Mouse (Mus musculus) megakaryocyte progenitor cell, adult 5-6 weeks (primary cell): ENCODE results near the gene Psma6. TPM values are rescaled to one million over a fixed set of nuclear protein-coding genes. Genes with fewer than 3 reads are reported as not detected.

ENCODE experiments used
- ATAC-seq: replicated peaks from 2 replicates; pipeline ENCODE4 v1.8.0; 2016; ENCODE audit warnings: mild to moderate bottlenecking, moderate TSS enrichment, inconsistent platforms; ENCODE audit not compliant: poor library complexity
- total RNA-seq, 2 experiments: library from RNA; stranded (forward) in 1 of 2; stranded (reverse) in 1 of 2; fragments of 157-497, 149-512 nt in 1 of 2; fragments of 200-1000 nt in 1 of 2; gene quantifications; 2 replicates each; pipeline versions ENCODE4 v1.2.3 to v1.2.4; 2015 to 2017

Gene Psma6
- total RNA-seq, 2 experiments from 2014 or later = 362 to 372 TPM

DNA sequence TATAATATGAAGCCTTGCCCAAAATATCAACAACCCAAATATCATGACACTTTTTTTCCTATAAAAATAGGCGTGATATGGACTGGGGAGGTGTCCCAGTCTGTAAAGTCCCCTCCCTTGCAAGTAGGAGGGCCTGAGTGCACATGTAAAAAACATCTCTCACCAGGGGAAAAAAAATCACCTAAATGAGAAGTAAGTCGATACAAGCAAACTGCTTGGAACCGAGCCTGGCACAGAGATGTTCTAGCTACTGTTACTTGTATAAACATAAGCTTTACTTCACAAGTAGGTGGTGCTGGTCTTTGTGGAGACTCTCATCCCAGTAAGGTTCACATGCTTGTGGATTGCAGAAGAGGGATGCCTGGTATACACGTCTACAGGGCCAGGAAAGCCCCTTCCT lies 76.9 kb downstream of the Psma6 start:
- ATAC-seq = no peak

DNA sequence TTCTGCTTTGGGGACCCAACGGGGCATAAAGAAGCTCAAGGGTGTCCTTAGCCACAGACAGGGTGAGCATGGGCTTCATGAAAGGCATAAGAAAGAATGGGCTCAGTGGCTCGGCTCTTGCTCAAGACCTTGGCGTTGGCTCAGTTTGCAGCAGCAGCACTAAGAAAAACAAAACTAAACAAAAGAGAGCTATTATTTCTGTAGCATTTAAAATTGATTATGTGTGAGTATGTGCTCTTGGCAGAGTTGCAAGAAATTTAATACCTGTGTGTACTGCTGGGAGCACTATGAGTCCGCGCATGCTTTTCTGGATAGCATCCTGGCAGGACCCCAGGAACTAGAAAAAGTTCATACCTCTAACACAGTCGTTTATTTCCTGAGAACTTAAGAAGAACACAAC lies 77.7 kb downstream of the Psma6 start:
- no peak for ATAC-seq

DNA sequence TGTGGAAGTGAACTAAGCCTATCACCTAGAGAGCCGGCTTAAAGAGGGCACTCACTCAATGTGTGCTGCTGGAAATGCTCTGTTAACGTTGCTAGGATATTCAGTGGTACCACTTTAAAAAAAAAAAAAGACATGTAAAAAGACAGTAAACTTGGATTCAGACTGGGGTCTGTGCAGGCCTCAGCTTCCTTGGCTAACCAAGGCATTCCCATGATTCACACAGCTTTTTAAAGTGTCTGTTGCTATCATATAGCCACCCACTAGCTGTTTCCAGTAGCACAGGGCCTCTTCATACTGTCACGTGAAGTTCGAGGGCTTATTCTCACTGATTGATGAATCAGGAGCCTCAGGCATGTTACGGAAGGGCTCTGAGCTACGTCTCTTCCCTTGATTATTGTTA lies 78.4 kb downstream of the Psma6 start:
- ATAC-seq = no peak

DNA sequence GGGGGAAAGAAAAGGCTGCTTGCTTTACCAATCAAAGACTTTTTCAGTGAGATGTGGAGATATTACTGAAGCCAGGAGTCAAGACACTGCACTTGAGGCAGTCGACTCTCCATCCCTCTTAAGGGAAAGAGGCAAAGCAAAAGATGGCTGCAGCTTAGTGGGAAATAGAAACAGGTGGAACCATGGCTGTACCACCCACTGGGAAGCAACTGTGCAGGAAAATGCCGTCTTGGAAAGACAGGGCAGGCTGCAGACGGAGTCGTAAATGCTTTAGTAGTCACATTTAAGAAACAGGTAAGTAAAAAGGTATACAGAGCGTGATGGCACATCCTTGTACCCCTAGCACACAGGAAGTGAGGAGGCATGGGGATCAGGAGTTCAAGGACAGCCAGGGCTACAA lies 79.1 kb downstream of the Psma6 start:
- ATAC-seq = no peak

DNA sequence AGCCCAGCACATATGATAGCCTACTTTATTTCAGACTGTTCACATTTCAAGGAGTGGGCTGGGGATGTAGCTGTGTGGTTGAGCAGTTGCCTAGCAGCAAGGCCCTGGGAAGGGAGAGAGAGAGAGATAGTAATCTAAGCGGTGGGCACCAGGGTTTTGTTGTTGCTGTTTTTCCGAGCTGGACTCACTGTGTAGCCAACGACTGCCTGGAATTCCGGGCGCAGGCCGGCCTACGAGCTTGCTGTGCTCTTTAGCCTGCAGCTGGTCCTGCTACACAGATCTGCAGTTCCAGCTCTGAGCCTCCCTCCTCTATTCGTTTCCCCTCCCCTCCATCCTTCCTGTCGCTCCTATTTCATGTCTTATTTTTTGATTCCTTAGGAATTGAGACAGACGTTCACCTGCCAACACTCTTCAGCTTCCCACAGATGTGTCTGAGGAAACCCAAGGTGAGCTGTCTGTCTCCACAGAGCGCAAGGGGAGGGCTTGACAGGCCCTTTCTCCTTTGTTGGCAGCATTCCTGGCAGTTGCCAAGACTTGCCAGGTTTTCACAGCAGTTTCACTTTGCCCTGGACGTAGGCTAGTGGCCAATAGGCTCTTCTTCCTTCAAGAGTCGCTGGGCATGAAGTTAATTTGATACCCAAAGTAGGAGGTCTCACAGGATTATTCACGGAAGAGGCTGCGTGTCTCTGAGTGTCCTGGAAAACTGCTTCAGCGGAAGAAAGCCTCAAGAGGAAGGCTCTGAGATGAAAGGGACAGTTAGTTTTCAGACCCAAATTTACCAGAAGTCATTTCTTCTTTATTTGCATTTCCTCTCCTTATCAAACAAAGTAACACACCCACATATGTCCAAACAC lies 80.2 kb downstream of the Psma6 start:
- ATAC-seq = no peak

DNA sequence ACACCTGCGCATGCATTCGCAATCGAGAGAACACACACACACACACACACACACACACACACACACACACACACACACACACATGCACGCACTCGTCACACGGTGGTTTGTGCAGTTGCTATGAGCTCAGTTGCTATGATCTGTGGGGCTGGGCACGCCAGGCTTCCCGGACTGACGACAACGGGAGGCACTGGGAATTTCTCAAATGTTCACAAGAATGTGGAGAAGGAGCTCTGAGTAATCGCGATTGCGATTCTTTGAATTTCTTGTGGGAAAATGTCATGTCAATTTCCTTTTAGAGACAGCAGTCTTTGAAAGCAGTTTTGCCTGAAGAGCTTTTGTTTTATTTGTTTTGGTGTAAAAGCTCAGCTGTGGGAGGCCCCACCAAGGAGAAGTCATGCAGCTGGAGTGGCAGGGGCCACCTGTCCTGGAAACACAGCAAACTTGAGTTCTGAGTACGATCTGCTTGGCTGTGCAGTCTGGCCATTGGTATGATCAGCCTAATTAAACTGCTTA lies 80.9 kb downstream of the Psma6 start:
- no peak for ATAC-seq

DNA sequence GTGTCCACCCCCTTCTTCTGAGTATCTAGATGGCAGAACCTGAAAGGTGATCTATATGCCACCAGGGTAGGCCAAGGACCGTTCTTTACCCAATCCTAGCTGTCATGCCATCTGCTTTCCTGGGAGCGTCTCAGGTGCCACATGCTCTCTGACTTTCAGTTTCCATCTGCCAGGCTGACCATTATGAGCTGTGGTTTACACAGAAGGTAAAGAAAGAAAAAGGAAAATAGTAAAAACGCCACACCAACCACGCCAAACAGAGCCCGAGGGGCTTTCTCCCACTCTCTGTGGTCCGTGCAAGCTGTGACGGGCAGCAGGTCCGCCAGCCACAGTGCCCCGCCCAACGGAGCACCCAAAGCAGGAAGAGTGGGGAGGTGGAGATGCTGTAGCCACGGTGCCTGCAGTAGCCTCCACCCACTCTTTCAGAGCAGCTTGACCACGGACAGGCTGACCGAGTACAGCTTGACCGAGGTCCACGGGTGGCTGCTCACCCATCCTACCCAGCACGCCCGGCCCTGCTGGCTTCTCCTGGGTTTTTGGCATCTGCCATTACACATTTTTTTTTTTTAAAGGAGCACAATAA lies 81.5 kb downstream of the Psma6 start:
- ATAC-seq = peak; percentile 72

DNA sequence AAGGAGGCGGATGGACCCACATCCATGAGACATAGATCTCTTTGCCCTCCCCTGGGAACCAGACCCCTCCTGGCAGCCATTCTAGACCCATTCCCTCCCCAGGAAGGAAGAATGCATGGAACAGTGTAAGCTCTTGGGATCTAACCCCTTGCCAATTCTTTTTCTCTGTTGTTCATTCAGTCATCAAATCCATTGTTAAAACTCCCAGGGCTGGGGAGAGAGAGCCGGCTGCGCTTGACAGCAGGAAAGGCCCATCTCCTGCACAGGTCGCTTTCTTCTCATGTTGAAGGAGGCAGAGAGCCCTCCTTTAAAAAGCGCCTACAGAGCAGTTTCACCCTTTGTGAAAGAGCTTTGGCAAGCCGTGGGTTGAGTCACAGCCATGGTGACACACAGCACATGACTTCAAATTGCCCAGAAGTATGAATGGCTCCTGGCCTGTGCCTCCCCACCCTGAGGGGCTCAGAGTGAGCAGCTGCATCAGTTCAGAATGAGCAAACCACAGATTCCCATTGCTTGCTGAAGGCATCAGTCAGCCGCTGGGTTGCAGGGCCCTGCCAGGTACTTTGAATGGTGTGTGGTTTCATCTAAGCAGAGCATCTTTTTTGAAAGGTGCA lies 82.2 kb downstream of the Psma6 start:
- ATAC-seq = peak; percentile 37

DNA sequence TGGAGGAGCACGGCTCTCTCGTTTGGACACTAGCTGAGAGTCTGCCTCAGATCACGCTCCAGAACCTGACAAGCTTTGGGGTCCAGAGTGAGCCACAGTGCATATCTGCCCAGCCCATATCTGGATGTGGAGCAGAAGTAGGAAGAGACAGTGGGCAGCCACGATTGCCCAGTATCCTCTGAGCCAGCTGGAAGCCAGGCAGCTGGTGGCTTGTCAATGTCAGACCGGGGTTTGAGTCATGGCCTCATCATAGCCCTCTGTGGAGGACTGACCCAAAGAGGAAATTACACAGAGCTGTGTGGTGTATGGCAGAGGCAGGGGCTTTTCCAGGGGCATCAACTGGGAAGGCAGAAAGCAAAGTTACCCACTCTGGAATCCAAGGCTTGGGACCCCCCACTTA lies 82.8 kb downstream of the Psma6 start:
- peak; percentile 48 for ATAC-seq

DNA sequence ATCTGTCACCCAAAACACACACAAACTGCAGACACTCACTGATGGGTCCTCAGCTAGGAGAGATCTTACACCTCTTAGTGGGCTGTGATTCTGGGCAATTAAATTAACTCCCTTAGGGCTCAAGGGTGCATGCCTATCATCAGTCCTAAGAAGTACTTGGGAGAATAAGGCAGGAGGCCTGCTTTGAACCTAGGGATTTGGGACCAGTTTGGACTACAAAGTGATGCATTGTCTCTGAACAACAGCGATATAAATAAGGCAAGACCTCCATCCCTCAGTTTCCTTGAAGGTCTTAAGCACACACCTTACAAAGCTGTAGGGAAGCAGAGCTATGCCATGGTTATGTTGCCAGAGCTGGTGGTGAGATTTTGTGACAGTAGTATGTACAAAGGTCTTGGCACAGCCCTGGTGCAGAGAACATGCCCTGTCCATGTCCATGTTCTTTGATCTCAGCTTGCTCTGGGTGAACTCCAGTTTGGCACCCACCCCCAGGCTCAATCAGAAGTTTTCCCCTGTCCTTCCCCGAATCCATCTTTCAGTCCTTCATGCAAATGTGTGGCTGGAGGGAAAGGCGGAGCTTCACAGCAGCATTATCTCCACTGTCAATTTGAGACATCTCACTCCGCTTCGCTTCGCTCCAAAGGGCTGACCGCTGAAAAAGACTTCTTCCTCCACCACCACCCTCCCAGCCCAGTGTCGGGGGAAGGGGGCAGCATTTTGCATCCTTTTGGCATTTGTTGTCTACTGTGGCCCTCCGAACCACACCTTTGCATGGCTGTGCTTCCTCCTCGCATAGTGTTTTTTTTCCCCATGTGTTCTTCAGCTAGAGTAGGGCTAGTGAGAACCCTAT lies 83.5 kb downstream of the Psma6 start:
- no peak for ATAC-seq

Other genes with a start within 250 kb of the Psma6 start
- gene Srp54b, start 229.1 kb upstream of the Psma6 start, total RNA-seq (2015) = 27.7 and 35.3 TPM in 2 replicates
- 111 and 135 TPM in 2 replicates for gene Srp54b, start 229.1 kb upstream of the Psma6 start, total RNA-seq (2017)
- gene 1700047I17Rik2, start 184.6 kb upstream of the Psma6 start, total RNA-seq (2015) = 8.5 and 11.7 TPM in 2 replicates
- not detected in 2 replicates for gene 1700047I17Rik2, start 184.6 kb upstream of the Psma6 start, total RNA-seq (2017)
- 75.0 and 76.0 TPM in 2 replicates for gene Srp54c, start 154.1 kb upstream of the Psma6 start, total RNA-seq (2015)
- gene Srp54c, start 154.1 kb upstream of the Psma6 start, total RNA-seq (2017) = 87.7 and 93.8 TPM in 2 replicates
- gene 1110008L16Rik, start 84.6 kb upstream of the Psma6 start, total RNA-seq (2015) = 36.1 and 38.1 TPM in 2 replicates
- 22.5 and 27.9 TPM in 2 replicates for gene 1110008L16Rik, start 84.6 kb upstream of the Psma6 start, total RNA-seq (2017)
- gene Ppp2r3c, start 81.2 kb upstream of the Psma6 start, total RNA-seq (2015) = 29.9 and 35.3 TPM in 2 replicates
- 25.2 and 26.0 TPM in 2 replicates for gene Ppp2r3c, start 81.2 kb upstream of the Psma6 start, total RNA-seq (2017)
- gene Nfkbia, start 108.4 kb downstream of the Psma6 start, total RNA-seq (2015) = 40.6 and 85.4 TPM in 2 replicates
- gene Nfkbia, start 108.4 kb downstream of the Psma6 start, total RNA-seq (2017) = 36.4 and 69.6 TPM in 2 replicates
- gene Aldoart2, start 181.0 kb downstream of the Psma6 start, total RNA-seq (2015) = not detected in 2 replicates
- gene Aldoart2, start 181.0 kb downstream of the Psma6 start, total RNA-seq (2017) = not detected in 2 replicates
- gene Insm2, start 215.2 kb downstream of the Psma6 start, total RNA-seq (2015) = not detected in 2 replicates
- gene Insm2, start 215.2 kb downstream of the Psma6 start, total RNA-seq (2017) = not detected in 2 replicates